18 mouse cellular contexts compared by ENCODE assay signal in genomic region chr3:54401706-54402105, GRCm38 (mm10).
"Had no signal": no experiment of that assay in that cellular context is flagged by ENCODE, and none has a peak within 500 bp of the region (broad histone marks: within the 10 kb centered on the region; RNA-seq: fewer than 3 reads in every experiment).

No protein-coding gene starts in this region.

- H3K36me3 ChIP-seq: liver, embryonic 15.5 days; lung, embryonic 15.5 days; midbrain, embryonic 10.5 days; midbrain, embryonic 12.5 days; neural tube, embryonic 12.5 days; stomach, embryonic 15.5 days had no signal

- H3K27ac ChIP-seq: liver, embryonic 15.5 days; lung, embryonic 15.5 days; midbrain, embryonic 10.5 days; midbrain, embryonic 12.5 days; neural tube, embryonic 12.5 days; stomach, embryonic 15.5 days; stomach, postnatal 0 days had no signal

- ATAC-seq: liver, postnatal 0 days; lung, postnatal 0 days; midbrain, embryonic 16.5 days had no signal

- H3K4me2 ChIP-seq: liver, embryonic 15.5 days; lung, embryonic 15.5 days; midbrain, embryonic 12.5 days; neural tube, embryonic 12.5 days; stomach, embryonic 15.5 days had no signal

- H3K9ac ChIP-seq: liver, embryonic 15.5 days; liver, postnatal 0 days; lung, embryonic 15.5 days; midbrain, embryonic 12.5 days; neural tube, embryonic 12.5 days; stomach, embryonic 15.5 days had no signal

- H3K9me3 ChIP-seq: liver, embryonic 15.5 days; lung, embryonic 15.5 days; midbrain, embryonic 10.5 days; midbrain, embryonic 12.5 days; neural tube, embryonic 12.5 days; stomach, embryonic 15.5 days had no signal

- H3K4me1 ChIP-seq: liver, embryonic 15.5 days; lung, embryonic 15.5 days; midbrain, embryonic 12.5 days; neural tube, embryonic 12.5 days; stomach, embryonic 15.5 days had no signal

- DNase-seq: liver, postnatal 0 days; lung, adult 2 months; lung, postnatal 14 days; lung, postnatal 4 days; midbrain, embryonic 14.5 days; right cerebral cortex, postnatal 14 days; thymus, adult 2 months; thymus, postnatal 14 days; thymus, postnatal 36 days had no signal

- H3K27me3 ChIP-seq: liver, embryonic 15.5 days; lung, embryonic 15.5 days; midbrain, embryonic 12.5 days; neural tube, embryonic 12.5 days; stomach, embryonic 15.5 days had no signal

- H3K4me3 ChIP-seq: liver, embryonic 15.5 days; lung, embryonic 15.5 days; midbrain, embryonic 10.5 days; midbrain, embryonic 12.5 days; neural tube, embryonic 12.5 days; stomach, embryonic 15.5 days had no signal
